Mouse (Mus musculus) heart, embryonic 13.5 days (tissue): ENCODE data around the gene Tcap. TPM values are rescaled to one million over a fixed set of nuclear protein-coding genes. Genes with fewer than 3 reads are reported as not detected.
"Not testable (repeated sequence)": the region's sequence is repeated elsewhere in the genome, so short reads cannot be mapped to it uniquely, and the experiment has no call there.

Source experiments
- ATAC-seq: fragments of 200-750 bp; cut with Nextera tagmentation; 2 replicates; pipeline ENCODE4 v1.8.0; 2017; ENCODE audit warnings: moderate TSS enrichment; ENCODE audit not compliant: insufficient number of reproducible peaks, low FRiP score, low TSS enrichment; ENCODE audit errors: extremely low read depth
- H3K27ac ChIP-seq: fragments of 300-500 bp; sonication (generic); replicated peaks from 2 replicates; pipeline ENCODE4 v1.5.1; 2015; ENCODE audit warnings: moderate library complexity, mild to moderate bottlenecking, inconsistent platforms
- H3K27me3 ChIP-seq: fragments of 300-500 bp; sonication (generic); replicated peaks from 2 replicates; pipeline ENCODE4 v1.6.1; 2015; ENCODE audit warnings: mild to moderate bottlenecking, inconsistent platforms
- H3K36me3 ChIP-seq: fragments of 300-500 bp; sonication (generic); 2 replicates; pipeline ENCODE4 v1.6.1; 2015; ENCODE audit warnings: mild to moderate bottlenecking, inconsistent platforms
- H3K4me1 ChIP-seq: fragments of 300-500 bp; sonication (generic); 2 replicates; pipeline ENCODE4 v1.6.1; 2015; ENCODE audit warnings: inconsistent platforms
- H3K4me2 ChIP-seq: fragments of 300-500 bp; sonication (generic); 2 replicates; pipeline ENCODE4 v1.6.1; 2015; ENCODE audit warnings: inconsistent platforms, mild to moderate bottlenecking, moderate library complexity
- H3K4me3 ChIP-seq: fragments of 300-500 bp; sonication (generic); 2 replicates; pipeline ENCODE4 v1.5.1; 2015; ENCODE audit warnings: moderate library complexity, mild to moderate bottlenecking, inconsistent platforms
- H3K9ac ChIP-seq: fragments of 300-500 bp; sonication (generic); 2 replicates; pipeline ENCODE4 v1.6.1; 2015; ENCODE audit warnings: inconsistent platforms, mild to moderate bottlenecking, moderate library complexity
- H3K9me3 ChIP-seq: fragments of 300-500 bp; sonication (generic); 2 replicates; pipeline ENCODE4 v1.6.1; 2016; ENCODE audit warnings: inconsistent platforms
- WGBS: fragments of 180-500 bp; shearing (Covaris S2); methylation state at CpG from one replicate; pipeline ENCODE4 v1.1.7; 2015; ENCODE audit warnings: mixed read lengths; 5-methylcytosine and 5-hydroxymethylcytosine counted together
- polyA plus RNA-seq: library from polyadenylated mRNA; unstranded; fragments of >200 nt; fragmentation: Nextera tagmentation; extraction: Ambion mirVana; gene quantifications from 2 replicates; pipeline ENCODE4 v1.2.1, GENCODE M21; 2015

Tcap gene
- polyA plus RNA-seq, 1 experiment from 2014 or later = 159 TPM

DNA sequence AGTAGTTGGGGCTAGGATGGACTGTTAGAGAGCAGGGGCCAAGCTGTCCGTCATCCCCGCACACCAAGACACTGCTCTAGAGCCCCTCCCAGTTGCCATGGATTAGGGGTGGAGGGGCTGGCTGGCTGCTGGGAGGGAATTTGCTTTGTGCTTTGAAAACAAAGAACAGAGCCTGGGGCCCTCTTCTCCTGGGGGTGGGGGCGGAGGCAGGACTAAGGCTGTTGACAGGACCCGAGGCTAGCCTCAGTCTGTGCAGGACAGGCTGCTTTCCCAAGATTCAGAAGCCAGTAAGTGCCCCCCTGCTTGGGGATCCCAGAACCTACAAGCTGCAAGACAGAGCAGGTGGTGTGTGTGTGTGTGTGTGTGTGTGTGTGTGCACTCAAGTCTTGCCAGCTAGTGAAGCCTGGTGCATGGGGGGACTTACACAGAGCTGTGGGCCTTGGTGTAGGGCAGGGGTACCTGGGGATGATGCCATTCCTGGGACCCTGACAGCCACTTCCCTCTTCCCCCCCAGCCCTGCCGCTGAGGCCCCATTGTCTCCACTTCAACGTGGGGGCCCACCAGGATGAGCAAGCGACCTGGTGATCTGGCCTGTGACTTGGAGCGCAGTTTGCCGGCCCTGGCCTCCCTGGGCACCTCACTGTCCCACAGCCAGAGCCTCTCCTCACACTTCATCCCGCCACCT is 11.9 kb upstream of the Tcap start:
- no peak for ATAC-seq
- H3K4me1 ChIP-seq = peaks cover 95% of the 10 kb centered on the region
- H3K4me2 ChIP-seq = peak overlapping the region; percentile 36
- no peaks in the 10 kb centered on the region for H3K27me3 ChIP-seq
- peak overlapping the region; percentile 69 for H3K9ac ChIP-seq
- peaks cover 23% of the 10 kb centered on the region for H3K36me3 ChIP-seq
- H3K27ac ChIP-seq = peak overlapping the region; percentile 68
- no peaks in the 10 kb centered on the region for H3K9me3 ChIP-seq
- WGBS = 42% methylated on average over 10 of the region's 10 CpGs
- H3K4me3 ChIP-seq = peak overlapping the region; percentile 16

DNA sequence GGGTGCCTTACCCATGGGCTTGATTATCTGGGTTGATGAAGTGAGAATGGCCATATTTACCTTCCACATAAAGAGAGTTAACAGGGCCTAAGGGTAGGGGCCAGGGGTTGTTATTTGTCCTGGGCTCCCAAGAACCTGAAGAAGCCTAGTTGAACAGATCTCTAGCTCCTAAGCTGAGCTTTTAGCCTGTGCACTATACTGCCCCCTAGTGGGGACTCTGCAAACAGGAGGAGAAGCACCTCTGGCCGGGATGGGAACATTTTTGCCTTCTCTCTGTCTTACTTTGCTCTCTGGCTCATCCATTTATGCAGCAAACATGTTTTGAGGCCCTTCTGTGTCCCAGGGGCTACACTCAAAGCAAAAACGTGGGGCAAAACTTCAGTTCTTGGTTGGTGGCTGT is 11.2 kb upstream of the Tcap start:
- Histone ChIP-seq H3K36me3 (peaks cover 29% of the 10 kb centered on the region), H3K9ac (peak overlapping the region; percentile 68), H3K4me3 (peak overlapping the region; percentile 26), H3K27me3 (no peaks in the 10 kb centered on the region), H3K27ac (peak overlapping the region; percentile 68; the same call in 1 of the 2 replicates), H3K4me1 (peaks cover 95% of the 10 kb centered on the region), H3K9me3 (no peaks in the 10 kb centered on the region), H3K4me2 (peak overlapping the region; percentile 36)
- WGBS = 9% methylated on average over 2 of the region's 2 CpGs
- ATAC-seq = no peak

DNA sequence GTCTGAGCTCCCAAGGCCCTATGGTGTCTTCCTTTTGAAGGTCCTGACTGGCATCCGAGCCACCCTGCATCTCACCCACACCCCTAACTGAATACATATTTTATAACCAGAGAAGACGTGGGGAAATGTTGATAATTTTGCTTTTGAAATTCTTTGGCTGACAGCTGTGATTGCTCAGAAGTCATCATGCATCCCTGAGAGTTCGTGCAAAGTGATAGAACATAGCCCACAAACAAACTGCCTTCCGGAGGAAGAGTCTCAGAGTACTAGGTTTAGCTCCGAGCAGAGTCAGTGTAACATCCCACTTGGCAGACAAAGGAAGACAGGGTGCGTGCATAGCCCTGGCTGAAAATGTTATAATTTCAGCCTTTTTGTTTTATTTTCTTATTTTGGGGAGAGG is 10.4 kb upstream of the Tcap start:
- H3K9me3 ChIP-seq = no peaks in the 10 kb centered on the region
- H3K27ac ChIP-seq = peak overlapping the region; percentile 90
- ATAC-seq = no peak
- no peak overlapping the region for H3K4me3 ChIP-seq
- peaks cover 37% of the 10 kb centered on the region for H3K36me3 ChIP-seq
- WGBS = 71% methylated on average over 6 of the region's 6 CpGs
- peak overlapping the region; percentile 69 for H3K9ac ChIP-seq
- peak overlapping the region; percentile 36 for H3K4me2 ChIP-seq
- H3K27me3 ChIP-seq = no peaks in the 10 kb centered on the region
- peaks cover 96% of the 10 kb centered on the region for H3K4me1 ChIP-seq

DNA sequence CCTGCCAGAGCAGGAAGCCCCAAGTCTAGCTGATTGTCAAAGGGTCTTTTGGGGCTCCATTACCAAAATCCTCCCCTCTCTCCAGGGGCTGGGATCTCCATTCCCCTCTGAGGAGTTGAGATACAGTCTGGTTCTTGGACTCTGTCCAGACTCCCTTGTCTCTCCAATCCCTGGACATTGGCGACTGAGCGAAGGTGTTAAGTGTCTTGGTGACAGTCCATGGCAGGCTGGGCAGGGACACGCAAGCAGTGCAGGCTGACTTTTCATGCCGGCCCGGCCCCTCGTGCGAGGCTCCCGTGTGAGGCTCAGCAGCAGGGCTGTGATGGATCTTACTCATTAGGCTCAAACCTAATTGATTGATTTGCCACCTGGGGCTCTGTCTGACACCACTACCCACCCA is 9.3 kb upstream of the Tcap start:
- 27% methylated on average over 8 of the region's 8 CpGs for WGBS
- Histone ChIP-seq H3K4me1 (peaks cover 97% of the 10 kb centered on the region), H3K27ac (peak overlapping the region; percentile 90)

DNA sequence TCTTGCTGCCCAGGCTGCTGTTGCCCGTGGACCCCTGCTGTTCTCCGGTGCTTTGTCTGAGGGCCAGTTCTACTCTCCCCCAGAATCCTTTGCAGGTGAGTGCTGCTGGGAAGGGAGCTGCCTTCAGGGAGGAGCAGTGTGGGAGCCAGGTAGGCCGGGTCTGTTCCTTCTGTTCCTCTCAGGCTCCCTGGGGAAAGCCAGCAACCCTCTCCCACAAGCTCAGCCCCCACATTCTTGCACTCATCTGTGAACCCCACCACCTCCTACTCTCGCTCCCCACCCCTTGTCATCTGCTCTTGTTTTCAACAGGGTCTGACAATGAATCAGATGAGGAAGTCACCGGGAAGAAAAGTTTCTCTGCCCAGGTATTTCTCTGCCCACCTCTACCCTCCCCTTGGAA is 6.9 kb upstream of the Tcap start:
- WGBS = 66% methylated on average over 5 of the region's 5 CpGs
- Histone ChIP-seq H3K4me2 (no peak overlapping the region), H3K9me3 (no peaks in the 10 kb centered on the region), H3K4me3 (no peak overlapping the region), H3K9ac (peak overlapping the region; percentile 55), H3K27me3 (no peaks in the 10 kb centered on the region), H3K36me3 (peaks cover 66% of the 10 kb centered on the region), H3K27ac (peak overlapping the region; percentile 57; the same call in 1 of the 2 replicates), H3K4me1 (peaks cover 88% of the 10 kb centered on the region)
- ATAC-seq = no peak

More for the DNA sequence above, 9.3 kb upstream of the Tcap start:
- peak overlapping the region; percentile 33 for H3K4me2 ChIP-seq
- no peaks in the 10 kb centered on the region for H3K9me3 ChIP-seq
- H3K4me3 ChIP-seq = no peak overlapping the region
- peaks cover 47% of the 10 kb centered on the region for H3K36me3 ChIP-seq
- H3K27me3 ChIP-seq = no peaks in the 10 kb centered on the region
- H3K9ac ChIP-seq = peak overlapping the region; percentile 69
- no peak for ATAC-seq

DNA sequence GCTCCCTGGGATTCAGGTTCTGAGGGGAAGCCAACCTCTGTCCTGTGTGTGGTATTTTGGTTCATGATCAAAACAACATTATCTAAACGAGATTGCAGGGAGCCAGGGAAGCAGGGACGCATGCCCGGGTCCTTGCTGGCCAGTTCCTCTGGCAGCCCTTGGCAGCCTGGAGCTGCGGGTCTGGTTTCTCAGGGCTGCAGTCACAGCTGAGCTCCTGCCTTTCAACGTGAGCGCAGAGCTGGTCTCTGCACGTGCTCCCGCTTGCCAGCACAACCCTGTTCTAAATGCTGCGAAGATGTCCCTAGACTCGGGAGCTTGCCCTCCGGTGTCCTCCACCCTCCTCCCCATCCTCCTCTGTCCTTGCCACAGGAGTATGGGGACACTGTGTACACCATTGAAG is 5.8 kb upstream of the Tcap start:
- Histone ChIP-seq H3K4me1 (peaks cover 79% of the 10 kb centered on the region), H3K36me3 (peaks cover 66% of the 10 kb centered on the region), H3K9me3 (no peaks in the 10 kb centered on the region), H3K27ac (peak overlapping the region; percentile 57), H3K27me3 (no peaks in the 10 kb centered on the region), H3K4me3 (no peak overlapping the region), H3K9ac (peak overlapping the region; percentile 55; the same call in 1 of the 2 replicates), H3K4me2 (no peak overlapping the region)
- ATAC-seq = 0 out of 2 replicates have a peak, but pooled peaks have one; percentile 4
- 55% methylated on average over 11 of the region's 11 CpGs for WGBS

DNA sequence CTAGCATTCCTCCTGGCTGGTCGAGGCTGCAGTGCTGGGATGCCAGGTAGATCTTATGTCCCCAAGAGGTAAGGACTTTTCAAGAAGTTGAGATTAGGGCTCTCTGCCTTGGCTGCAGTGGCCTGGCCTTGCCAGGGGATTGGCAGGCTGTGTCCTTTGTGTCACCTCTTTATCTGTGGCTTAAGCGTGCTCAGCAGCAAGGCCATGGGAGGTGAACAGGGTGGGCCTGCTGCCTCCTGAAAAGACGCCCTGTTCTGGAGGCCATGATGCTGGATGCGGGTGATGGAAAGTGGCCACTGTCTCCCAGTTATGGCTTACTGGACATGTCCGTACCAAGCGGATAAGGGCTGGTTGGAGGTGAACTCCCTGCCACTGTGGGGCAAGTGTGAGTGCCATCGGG is 4.2 kb upstream of the Tcap start:
- Histone ChIP-seq H3K9me3 (no peaks in the 10 kb centered on the region), H3K4me2 (no peak overlapping the region), H3K36me3 (peaks cover 66% of the 10 kb centered on the region), H3K27me3 (0 out of 2 replicates have a peak, but pooled peaks cover 3% of the 10 kb centered on the region), H3K4me1 (peaks cover 76% of the 10 kb centered on the region), H3K9ac (peak overlapping the region; percentile 30), H3K27ac (peak overlapping the region; percentile 51), H3K4me3 (no peak overlapping the region)
- no peak for ATAC-seq
- WGBS = 53% methylated on average over 7 of the region's 7 CpGs

DNA sequence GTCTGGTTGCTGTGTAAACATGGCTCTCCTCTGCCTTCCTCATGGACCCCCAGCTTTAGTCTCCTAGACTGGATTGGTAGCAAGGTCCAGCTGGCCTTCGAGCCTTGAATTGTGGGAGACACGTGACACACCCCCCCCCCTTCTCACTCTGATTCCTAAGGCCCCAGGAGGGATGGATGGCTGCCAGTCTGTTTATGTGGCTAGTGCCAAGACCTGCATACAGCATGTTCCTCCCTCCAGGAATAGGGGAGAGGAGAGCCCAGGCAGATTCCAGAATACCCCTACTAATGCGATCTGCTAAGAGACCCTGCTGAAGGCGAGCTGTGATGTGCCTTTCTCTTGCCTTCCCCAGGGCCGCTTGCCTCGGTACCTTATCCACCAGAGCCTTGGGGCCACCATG is 3.5 kb upstream of the Tcap start:
- peak overlapping the region; percentile 51; the same call in 1 of the 2 replicates for H3K27ac ChIP-seq
- 69% methylated on average over 6 of the region's 6 CpGs for WGBS
- no peaks in the 10 kb centered on the region for H3K9me3 ChIP-seq
- no peak overlapping the region for H3K4me3 ChIP-seq
- peaks cover 8% of the 10 kb centered on the region; the same call in 1 of the 2 replicates for H3K27me3 ChIP-seq
- H3K36me3 ChIP-seq = peaks cover 60% of the 10 kb centered on the region
- H3K4me2 ChIP-seq = no peak overlapping the region
- no peak for ATAC-seq
- 0 out of 2 replicates have a peak overlapping the region, but pooled peaks have one; percentile 30 for H3K9ac ChIP-seq
- peaks cover 76% of the 10 kb centered on the region for H3K4me1 ChIP-seq

DNA sequence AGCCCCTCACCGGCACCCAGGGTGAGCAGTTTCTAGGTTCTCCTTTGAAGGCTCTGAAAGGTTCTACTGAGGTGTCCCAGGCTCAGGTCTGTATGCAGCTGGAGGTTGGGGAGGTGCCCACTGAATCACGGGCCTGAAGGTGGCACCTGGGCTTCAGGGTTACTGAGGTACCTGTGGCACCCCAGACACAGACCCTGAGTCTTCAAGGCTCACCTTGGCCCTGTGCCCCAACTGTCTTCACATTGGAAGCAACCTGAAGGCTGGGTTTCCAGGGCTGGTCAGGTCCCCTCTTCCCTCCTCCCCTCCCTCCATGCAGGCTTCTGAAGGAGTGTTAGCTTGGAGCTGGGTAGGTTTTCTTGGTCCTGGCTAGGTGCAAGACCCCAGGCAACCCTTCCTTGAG is 2.0 kb upstream of the Tcap start:
- H3K4me1 ChIP-seq = peaks cover 76% of the 10 kb centered on the region
- H3K27ac ChIP-seq = 0 out of 2 replicates have a peak overlapping the region, but pooled peaks have one; percentile 3
- H3K4me3 ChIP-seq = no peak overlapping the region
- H3K9ac ChIP-seq = no peak overlapping the region
- 91% methylated on average over 2 of the region's 2 CpGs for WGBS
- no peaks in the 10 kb centered on the region for H3K9me3 ChIP-seq
- peaks cover 23% of the 10 kb centered on the region for H3K27me3 ChIP-seq
- peaks cover 45% of the 10 kb centered on the region for H3K36me3 ChIP-seq
- ATAC-seq = no peak
- H3K4me2 ChIP-seq = no peak overlapping the region

DNA sequence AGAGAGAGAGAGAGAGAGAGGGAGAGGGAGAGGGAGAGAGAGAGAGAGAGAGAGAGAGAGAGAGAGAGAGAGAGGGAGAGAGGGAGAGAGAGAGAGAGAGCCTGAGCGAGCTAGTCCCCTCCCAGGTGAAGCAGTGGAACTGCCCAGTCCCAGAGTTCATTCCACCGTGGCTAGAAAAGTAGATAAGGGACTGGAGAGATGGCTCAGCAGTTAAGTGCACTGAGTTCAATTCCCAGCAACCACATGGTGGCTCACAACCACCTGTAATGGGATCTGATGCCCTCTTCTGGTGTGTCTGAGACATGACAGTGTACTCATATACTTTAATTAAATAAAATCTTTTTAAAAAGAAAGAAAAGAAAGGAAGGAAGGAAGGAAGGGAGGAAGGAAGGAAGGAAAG is 1.2 kb upstream of the Tcap start:
- WGBS = 24% methylated on average over 2 of the region's 2 CpGs
- ATAC-seq, H3K4me3 ChIP-seq, H3K4me2 ChIP-seq, H3K9me3 ChIP-seq, H3K9ac ChIP-seq: not testable (repeated sequence)
- H3K27ac ChIP-seq = peak overlapping the region; percentile 50; the same call in 1 of the 2 replicates
- peaks cover 31% of the 10 kb centered on the region for H3K27me3 ChIP-seq
- peaks cover 76% of the 10 kb centered on the region for H3K4me1 ChIP-seq
- peaks cover 37% of the 10 kb centered on the region for H3K36me3 ChIP-seq

DNA sequence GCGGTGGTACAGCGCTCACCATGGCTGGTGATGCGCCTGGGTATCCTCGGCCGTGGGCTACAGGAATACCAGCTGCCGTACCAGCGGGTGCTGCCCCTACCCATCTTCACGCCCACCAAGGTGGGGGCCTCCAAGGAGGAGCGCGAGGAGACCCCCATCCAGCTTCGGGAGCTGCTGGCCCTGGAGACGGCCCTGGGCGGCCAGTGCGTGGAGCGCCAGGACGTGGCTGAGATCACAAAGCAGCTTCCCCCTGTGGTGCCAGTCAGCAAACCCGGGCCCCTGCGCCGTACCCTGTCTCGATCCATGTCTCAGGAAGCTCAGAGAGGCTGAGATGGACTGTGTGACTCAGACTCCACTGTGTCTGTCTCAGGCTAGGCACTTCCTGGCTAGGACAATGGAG is 605 bp downstream of the Tcap start:
- Histone ChIP-seq H3K4me2 (peak overlapping the region; percentile 69), H3K4me3 (peak overlapping the region; percentile 52), H3K9ac (peak overlapping the region; percentile 88), H3K9me3 (no peaks in the 10 kb centered on the region), H3K27me3 (peaks cover 45% of the 10 kb centered on the region), H3K27ac (peak overlapping the region; percentile 92), H3K36me3 (peaks cover 19% of the 10 kb centered on the region), H3K4me1 (peaks cover 76% of the 10 kb centered on the region)
- ATAC-seq = no peak
- 57% methylated on average over 20 of the region's 20 CpGs for WGBS
